Mouse (Mus musculus) hindbrain, embryonic 14.5 days (tissue): Measurements from ENCODE around the gene Meioc. TPM values are rescaled to one million over a fixed set of nuclear protein-coding genes. Genes with fewer than 3 reads are reported as not detected.
A peak's percentile ranks its signal among the peaks of the same experiment; 100 is the strongest.

Source experiments
- ATAC-seq: fragments of 200-750 bp; cut with Nextera tagmentation; 2 replicates; pipeline ENCODE4 v1.8.0; 2017; ENCODE audit warnings: moderate number of reproducible peaks, mild to moderate bottlenecking, moderate TSS enrichment, moderate library complexity; ENCODE audit not compliant: low FRiP score
- DNase-seq: peaks from one replicate; pipeline ENCODE4 v3.0.0-alpha.2; 2015; ENCODE audit warnings: low spot score
- H3K27ac ChIP-seq: fragments of 300-500 bp; sonication (generic); 2 replicates; pipeline ENCODE4 v1.5.1; 2014; ENCODE audit warnings: mild to moderate bottlenecking, moderate library complexity
- H3K27me3 ChIP-seq: fragments of 300-500 bp; sonication (generic); 2 replicates; pipeline ENCODE4 v1.6.1; 2014; ENCODE audit warnings: mild to moderate bottlenecking, low read length, mixed read lengths; ENCODE audit not compliant: control insufficient read depth, insufficient read depth
- H3K36me3 ChIP-seq: fragments of 300-500 bp; sonication (generic); replicated peaks from 2 replicates; pipeline ENCODE4 v1.6.1; 2014; ENCODE audit not compliant: control insufficient read depth, insufficient read depth
- H3K4me1 ChIP-seq: fragments of 300-500 bp; sonication (generic); replicated peaks from 2 replicates; pipeline ENCODE4 v1.6.1; 2014; ENCODE audit warnings: antibody characterized with exemption, low read length, mixed read lengths; ENCODE audit not compliant: control insufficient read depth, insufficient read depth
- H3K4me2 ChIP-seq: fragments of 300-500 bp; sonication (generic); replicated peaks from 2 replicates; pipeline ENCODE4 v1.6.1; 2014; ENCODE audit warnings: mild to moderate bottlenecking, moderate library complexity
- H3K4me3 ChIP-seq: fragments of 300-500 bp; sonication (generic); replicated peaks from 2 replicates; pipeline ENCODE4 v1.5.1; 2014; ENCODE audit warnings: mild to moderate bottlenecking, low read length
- H3K9ac ChIP-seq: fragments of 300-500 bp; sonication (generic); 2 replicates; pipeline ENCODE4 v1.6.1; 2014
- H3K9me3 ChIP-seq: fragments of 300-500 bp; sonication (generic); 2 replicates; pipeline ENCODE4 v1.6.1; 2016; ENCODE audit warnings: low read length; ENCODE audit not compliant: control insufficient read depth
- whole genome bisulfite sequencing: fragments of 180-500 bp; shearing (Covaris S2); extraction: QIAGEN DNeasy Blood & Tissue Kit; methylation state at CpG from one replicate; pipeline ENCODE4 v1.1.7; 2014; 5-methylcytosine and 5-hydroxymethylcytosine counted together
- polyA plus RNA-seq: library from polyadenylated mRNA; unstranded; fragments of >200 nt; fragmentation: Nextera tagmentation; extraction: Ambion mirVana; gene quantifications from 2 replicates; pipeline ENCODE4 v1.2.1, GENCODE M21; 2014

Meioc gene
- polyA plus RNA-seq, 1 experiment from 2014 or later = 0.16 TPM

GRCm38 (mm10) chr11:102632725-102633124, 30.8 kb upstream of the Meioc start:
- Histone ChIP-seq H3K9me3 (no peaks in the 10 kb centered on the region), H3K4me2 (peak overlapping the region; percentile 37; the same call in 1 of the 2 replicates), H3K27ac (no peak overlapping the region), H3K4me1 (0 out of 2 replicates have a peak, but pooled peaks cover 5% of the 10 kb centered on the region), H3K27me3 (0 out of 2 replicates have a peak, but pooled peaks cover 8% of the 10 kb centered on the region), H3K4me3 (no peak overlapping the region), H3K9ac (no peak overlapping the region), H3K36me3 (no peaks in the 10 kb centered on the region)
- no peak for ATAC-seq
- no peak for DNase-seq
- WGBS = 7% methylated on average over 10 of the region's 13 CpGs

- ATAC-seq (no peak), DNase-seq (peak; percentile 47)
- H3K4me2 ChIP-seq = peak overlapping the region; percentile 37
- 27% methylated on average over 9 of the region's 9 CpGs for WGBS
- H3K27me3 ChIP-seq = 0 out of 2 replicates have a peak, but pooled peaks cover 8% of the 10 kb centered on the region
- H3K27ac ChIP-seq = no peak overlapping the region
- H3K4me3 ChIP-seq = peak overlapping the region; percentile 6; the same call in 1 of the 2 replicates
- no peaks in the 10 kb centered on the region for H3K36me3 ChIP-seq
- 0 out of 2 replicates have a peak, but pooled peaks cover 5% of the 10 kb centered on the region for H3K4me1 ChIP-seq
- H3K9ac ChIP-seq = no peak overlapping the region
- no peaks in the 10 kb centered on the region for H3K9me3 ChIP-seq
These were observed 30.1 kb upstream of the Meioc start for GRCm38 (mm10) chr11:102633379-102633778.

GRCm38 (mm10) chr11:102636887-102637286, 26.6 kb upstream of the Meioc start:
- 0 out of 2 replicates have a peak, but pooled peaks cover 8% of the 10 kb centered on the region for H3K27me3 ChIP-seq
- DNase-seq (no peak), ATAC-seq (no peak)
- H3K4me2 ChIP-seq = no peak overlapping the region
- no peaks in the 10 kb centered on the region for H3K9me3 ChIP-seq
- 31% methylated on average over 12 of the region's 12 CpGs for WGBS
- no peak overlapping the region for H3K9ac ChIP-seq
- no peaks in the 10 kb centered on the region for H3K36me3 ChIP-seq
- no peak overlapping the region for H3K4me3 ChIP-seq
- no peak overlapping the region for H3K27ac ChIP-seq
- 0 out of 2 replicates have a peak, but pooled peaks cover 5% of the 10 kb centered on the region for H3K4me1 ChIP-seq

GRCm38 (mm10) chr11:102643891-102644382, 19.6 kb upstream of the Meioc start:
- no peak for ATAC-seq

GRCm38 (mm10) chr11:102646226-102646625, 17.3 kb upstream of the Meioc start:
- Histone ChIP-seq H3K9ac (no peak overlapping the region), H3K27ac (no peak overlapping the region), H3K27me3 (no peaks in the 10 kb centered on the region), H3K36me3 (no peaks in the 10 kb centered on the region), H3K4me3 (no peak overlapping the region), H3K4me2 (no peak overlapping the region), H3K4me1 (no peaks in the 10 kb centered on the region), H3K9me3 (no peaks in the 10 kb centered on the region)
- DNase-seq (no peak), ATAC-seq (no peak)
- WGBS = 86% methylated on average over 13 of the region's 13 CpGs

More at GRCm38 (mm10) chr11:102643891-102644382, 19.6 kb upstream of the Meioc start:
- Histone ChIP-seq H3K27me3 (no peaks in the 10 kb centered on the region), H3K9me3 (no peaks in the 10 kb centered on the region), H3K4me3 (no peak overlapping the region), H3K9ac (no peak overlapping the region), H3K4me1 (no peaks in the 10 kb centered on the region), H3K36me3 (no peaks in the 10 kb centered on the region), H3K27ac (no peak overlapping the region), H3K4me2 (no peak overlapping the region)
- WGBS = 56% methylated on average over 10 of the region's 10 CpGs
- no peak for DNase-seq

- no peak for DNase-seq
- Histone ChIP-seq H3K4me1 (no peaks in the 10 kb centered on the region), H3K9ac (no peak overlapping the region), H3K36me3 (no peaks in the 10 kb centered on the region), H3K9me3 (no peaks in the 10 kb centered on the region), H3K4me2 (no peak overlapping the region), H3K27me3 (no peaks in the 10 kb centered on the region), H3K4me3 (no peak overlapping the region), H3K27ac (no peak overlapping the region)
- WGBS = 70% methylated on average over 12 of the region's 12 CpGs
- ATAC-seq = no peak
These were observed 15.6 kb upstream of the Meioc start for GRCm38 (mm10) chr11:102647885-102648284.

GRCm38 (mm10) chr11:102651381-102651780, 12.1 kb upstream of the Meioc start:
- 3% methylated on average over 9 of the region's 9 CpGs for WGBS
- Histone ChIP-seq H3K9me3 (no peaks in the 10 kb centered on the region), H3K9ac (no peak overlapping the region), H3K27me3 (no peaks in the 10 kb centered on the region), H3K4me2 (no peak overlapping the region), H3K4me3 (no peak overlapping the region), H3K27ac (no peak overlapping the region), H3K36me3 (no peaks in the 10 kb centered on the region), H3K4me1 (no peaks in the 10 kb centered on the region)
- DNase-seq (peak; percentile 85), ATAC-seq (no peak)

GRCm38 (mm10) chr11:102652844-102653243, 10.7 kb upstream of the Meioc start:
- WGBS = 71% methylated on average over 3 of the region's 3 CpGs
- no peaks in the 10 kb centered on the region for H3K9me3 ChIP-seq
- ATAC-seq (no peak), DNase-seq (no peak)
- no peak overlapping the region for H3K27ac ChIP-seq
- no peak overlapping the region for H3K4me3 ChIP-seq
- no peak overlapping the region for H3K4me2 ChIP-seq
- no peaks in the 10 kb centered on the region for H3K27me3 ChIP-seq
- H3K4me1 ChIP-seq = no peaks in the 10 kb centered on the region
- H3K36me3 ChIP-seq = no peaks in the 10 kb centered on the region
- no peak overlapping the region for H3K9ac ChIP-seq

- Histone ChIP-seq H3K9me3 (no peaks in the 10 kb centered on the region), H3K4me2 (no peak overlapping the region), H3K27me3 (no peaks in the 10 kb centered on the region), H3K4me1 (no peaks in the 10 kb centered on the region), H3K36me3 (no peaks in the 10 kb centered on the region), H3K27ac (no peak overlapping the region), H3K4me3 (no peak overlapping the region), H3K9ac (no peak overlapping the region)
- DNase-seq (no peak), ATAC-seq (no peak)
- WGBS = 80% methylated on average over 8 of the region's 8 CpGs
These were observed 7.6 kb upstream of the Meioc start for GRCm38 (mm10) chr11:102655888-102656287.
